Mouse (Mus musculus) heart, postnatal 0 days (tissue): ENCODE data around the gene Tmem203. TPM values are rescaled to one million over a fixed set of nuclear protein-coding genes. Genes with fewer than 3 reads are reported as not detected.
"Not testable (repeated sequence)": the region's sequence is repeated elsewhere in the genome, so short reads cannot be mapped to it uniquely, and the experiment has no call there.

Experiments used
- ATAC-seq: fragments of 200-750 bp; cut with Nextera tagmentation; 2 replicates; pipeline ENCODE4 v1.8.0; 2017; ENCODE audit warnings: low read depth, moderate number of reproducible peaks, moderate library complexity; ENCODE audit not compliant: insufficient read depth
- DNase-seq: peaks from one replicate; pipeline ENCODE4 v3.0.0-alpha.2; 2016; ENCODE audit warnings: low spot score
- H3K27ac ChIP-seq: fragments of 300-500 bp; sonication (generic); 2 replicates; pipeline ENCODE4 v1.5.1; 2014; ENCODE audit warnings: low read depth, mild to moderate bottlenecking
- H3K27me3 ChIP-seq: fragments of 300-500 bp; sonication (generic); 2 replicates; pipeline ENCODE4 v1.6.1; 2014; ENCODE audit warnings: low read length, mixed read lengths; ENCODE audit not compliant: control insufficient read depth, insufficient read depth
- H3K36me3 ChIP-seq: fragments of 300-500 bp; sonication (generic); replicated peaks from 2 replicates; pipeline ENCODE4 v1.6.1; 2014; ENCODE audit warnings: low read length, mixed read lengths; ENCODE audit not compliant: control insufficient read depth, insufficient read depth
- H3K4me1 ChIP-seq: fragments of 300-500 bp; sonication (generic); 2 replicates; pipeline ENCODE4 v1.6.1; 2014; ENCODE audit warnings: antibody characterized with exemption; ENCODE audit not compliant: control insufficient read depth, insufficient read depth
- H3K4me2 ChIP-seq: fragments of 300-500 bp; sonication (generic); 2 replicates; pipeline ENCODE4 v1.6.1; 2014; ENCODE audit warnings: low read depth, mild to moderate bottlenecking, low read length, moderate library complexity
- H3K4me3 ChIP-seq: fragments of 300-500 bp; sonication (generic); 2 replicates; pipeline ENCODE4 v1.5.1; 2014; ENCODE audit warnings: low read depth, low read length
- H3K9ac ChIP-seq: fragments of 300-500 bp; sonication (generic); replicated peaks from 2 replicates; pipeline ENCODE4 v1.6.1; 2014; ENCODE audit warnings: low read depth, low read length, mixed read lengths
- H3K9me3 ChIP-seq: fragments of 300-500 bp; sonication (generic); replicated peaks from 2 replicates; pipeline ENCODE4 v1.6.1; 2016; ENCODE audit warnings: low read length; ENCODE audit not compliant: control insufficient read depth
- CTCF ChIP-seq: IDR thresholded peaks from 2 replicates; pipeline ENCODE4 v1.5.1; 2016; ENCODE audit warnings: antibody characterized with exemption, control low read depth, low read depth
- EP300 ChIP-seq: IDR thresholded peaks from 2 replicates; pipeline ENCODE4 v1.6.1; 2016; ENCODE audit warnings: antibody characterized with exemption, low read depth
- WGBS: fragments of 180-500 bp; shearing (Covaris S2); extraction: QIAGEN DNeasy Blood & Tissue Kit; methylation state at CpG from one replicate; pipeline ENCODE4 v1.1.7; 2014; 5-methylcytosine and 5-hydroxymethylcytosine counted together
- polyA plus RNA-seq: library from polyadenylated mRNA; unstranded; fragments of >200 nt; fragmentation: Nextera tagmentation; extraction: Ambion mirVana; gene quantifications from 2 replicates; pipeline ENCODE4 v1.2.1, GENCODE M21; 2015
- total RNA-seq: library from RNA; depleted of rRNA; stranded (reverse); fragments of >200 nt; gene quantifications from 2 replicates; pipeline ENCODE4 v1.2.3, GENCODE M21; 2014; ENCODE audit warnings: low replicate concordance

Gene Tmem203
- total and polyA plus RNA-seq, 2 experiments from 2014 or later: 25.6 to 42.0 TPM

GRCm38 (mm10) chr2:25246183-25247072 is 8.8 kb upstream of the Tmem203 start, which contains the start of gene AL732309.1:
Gene AL732309.1, minus strand, starts transcription at chr2:25246863.
- 82% methylated on average over 10 of the region's 10 CpGs for WGBS
- no peaks in the 10 kb centered on the region; the same call in 1 of the 2 replicates for H3K4me1 ChIP-seq
- ATAC-seq (no peak), DNase-seq (no peak)
- no peak within 1 kb of the TSS for H3K4me2 ChIP-seq
- H3K36me3 ChIP-seq: peaks cover 24% of the 10 kb centered on the region
- no peak within 1 kb of the TSS for H3K9ac ChIP-seq
- no peak for TF ChIP-seq EP300
- TF ChIP-seq CTCF: no peak
- no peak within 1 kb of the TSS for H3K4me3 ChIP-seq
- no peaks in the 10 kb centered on the region for H3K9me3 ChIP-seq
- H3K27me3 ChIP-seq: peaks cover 20% of the 10 kb centered on the region
- H3K27ac ChIP-seq: no peak within 1 kb of the TSS

DNA sequence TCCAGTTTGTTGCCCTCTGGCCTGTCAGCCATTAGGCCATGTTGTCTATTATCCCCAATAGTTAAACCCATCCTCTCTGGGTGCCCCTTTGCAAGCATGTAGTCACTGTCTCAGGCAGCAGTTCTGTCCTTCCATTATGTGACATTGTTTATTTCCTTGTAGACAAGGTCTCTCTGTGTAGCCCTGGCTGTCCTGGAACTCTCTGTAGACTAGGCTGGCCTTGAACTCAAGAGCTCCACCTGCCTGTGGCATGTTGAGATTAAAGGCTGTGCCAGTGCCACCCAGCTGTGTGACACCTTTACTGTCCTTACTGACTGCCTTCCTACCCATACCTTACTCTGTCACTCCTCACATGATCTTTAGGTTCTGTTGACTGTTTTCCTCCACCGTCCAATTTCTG is 2.9 kb upstream of the Tmem203 start:
- Histone ChIP-seq H3K4me1 (peaks cover 6% of the 10 kb centered on the region), H3K4me2 (no peak overlapping the region), H3K27ac (no peak overlapping the region), H3K27me3 (no peaks in the 10 kb centered on the region), H3K36me3 (peaks cover 43% of the 10 kb centered on the region), H3K4me3 (no peak overlapping the region), H3K9ac (no peak overlapping the region), H3K9me3 (no peaks in the 10 kb centered on the region)
- TF ChIP-seq EP300: no peak
- peak; percentile 22 for TF ChIP-seq CTCF
- WGBS: 88% methylated on average over 1 of the region's 1 CpGs
- DNase-seq: no peak
- ATAC-seq: no peak

DNA sequence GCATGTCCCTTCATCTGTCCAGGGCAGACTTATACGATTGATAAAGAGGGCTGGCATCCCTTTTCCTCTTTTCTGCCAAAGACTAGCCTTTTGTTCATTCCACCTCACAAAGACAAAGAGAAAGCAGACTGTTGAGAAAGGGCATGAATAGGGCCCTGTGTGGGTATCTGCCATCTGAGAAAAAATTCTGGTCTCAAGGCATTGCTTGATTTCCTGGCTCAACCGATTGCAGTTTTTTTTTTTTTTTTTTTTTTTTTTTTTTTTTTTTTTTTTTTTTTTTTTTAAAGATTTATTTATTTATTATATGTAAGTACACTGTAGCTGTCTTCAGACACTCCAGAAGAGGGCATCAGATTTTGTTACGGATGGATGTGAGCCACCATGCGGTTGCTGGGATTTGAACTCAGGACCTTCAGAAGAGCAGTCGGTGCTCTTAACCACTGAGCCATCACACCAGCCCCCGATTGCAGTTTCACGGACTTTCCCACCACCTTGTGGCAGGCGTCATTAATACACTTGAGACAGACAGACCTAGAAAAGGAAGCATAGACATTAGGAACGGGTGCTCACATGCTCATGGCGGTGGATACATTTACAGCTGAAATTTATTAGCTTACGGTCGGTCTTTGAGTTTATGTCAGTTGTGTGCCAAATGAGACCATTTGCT is 1.3 kb downstream of the Tmem203 start:
- H3K4me3 ChIP-seq: peak overlapping the region; percentile 93
- TF ChIP-seq CTCF: peak; percentile 17; the same call in 1 of the 2 replicates
- WGBS: 54% methylated on average over 10 of the region's 12 CpGs
- peak overlapping the region; percentile 93 for H3K4me2 ChIP-seq
- ATAC-seq, DNase-seq, H3K4me1 ChIP-seq, H3K27me3 ChIP-seq, H3K9me3 ChIP-seq, H3K27ac ChIP-seq: not testable (repeated sequence)
- peaks cover 18% of the 10 kb centered on the region for H3K36me3 ChIP-seq
- peak overlapping the region; percentile 89; the same call in 1 of the 2 replicates for H3K9ac ChIP-seq

DNA sequence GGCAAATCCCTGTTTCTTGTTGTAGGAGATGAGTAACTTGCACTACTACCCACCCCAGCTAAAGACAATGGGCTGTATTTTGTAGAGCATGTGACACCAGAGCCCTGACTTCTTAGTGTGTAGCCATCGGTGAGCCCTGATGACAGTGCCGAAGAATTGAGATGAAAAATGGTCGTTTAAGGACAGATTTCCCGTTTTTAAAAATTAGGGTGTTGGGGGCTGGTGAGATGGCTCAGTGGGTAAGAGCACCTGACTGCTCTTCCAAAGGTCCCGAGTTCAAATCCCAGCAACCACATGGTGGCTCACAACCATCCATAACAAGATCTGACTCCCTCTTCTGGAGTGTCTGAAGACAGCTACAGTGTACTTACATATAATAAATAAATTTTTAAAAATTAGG is 2.0 kb downstream of the Tmem203 start:
- DNase-seq, H3K27me3 ChIP-seq, H3K4me1 ChIP-seq, H3K9ac ChIP-seq, H3K27ac ChIP-seq, H3K4me2 ChIP-seq, ATAC-seq, H3K4me3 ChIP-seq, H3K9me3 ChIP-seq: not testable (repeated sequence)
- WGBS: 81% methylated on average over 5 of the region's 5 CpGs
- 0 out of 2 replicates have a peak, but pooled peaks cover 11% of the 10 kb centered on the region for H3K36me3 ChIP-seq

GRCm38 (mm10) chr2:25258887-25259286 is 3.6 kb downstream of the Tmem203 start:
- no peak overlapping the region for H3K4me3 ChIP-seq
- no peak for ATAC-seq
- WGBS: 60% methylated on average over 2 of the region's 2 CpGs
- H3K4me2 ChIP-seq: no peak overlapping the region
- H3K27me3 ChIP-seq: no peaks in the 10 kb centered on the region
- H3K9ac ChIP-seq: no peak overlapping the region
- TF ChIP-seq EP300: no peak
- TF ChIP-seq CTCF: peak; percentile 41
- H3K36me3 ChIP-seq: no peaks in the 10 kb centered on the region
- no peaks in the 10 kb centered on the region for H3K9me3 ChIP-seq
- DNase-seq: no peak
- H3K4me1 ChIP-seq: peaks cover 14% of the 10 kb centered on the region
- H3K27ac ChIP-seq: no peak overlapping the region
